Mouse (Mus musculus): Measurements from ENCODE around the gene Olfr56.
"Not testable (repeated sequence)": the region's sequence is repeated elsewhere in the genome, so short reads cannot be mapped to it uniquely, and the experiment has no call there.

- TF ChIP-seq CTCF, POLR2A (IDR thresholded peaks at IDR 0.05; ENCODE audit: insufficient read depth, low read depth, low read length): not testable (repeated sequence)
These were observed 32.6 kb upstream of the Olfr56 start, which contains the start of gene Psme2b for GRCm38 (mm10) chr11:48946090-48946489.
